10 mouse cellular contexts compared by ENCODE assay signal in genomic region chr5:30072377-30072776, GRCm38 (mm10). TPM values are rescaled to one million over a fixed set of nuclear protein-coding genes. Genes with fewer than 3 reads are reported as not detected.
A peak's percentile ranks its signal among the peaks of the same experiment; 100 is the strongest.
DNase-seq lines count a peak whose midpoint lies in the region; ATAC-seq lines count a peak whose summit lies in the region.
"Had no signal": no experiment of that assay in that cellular context is flagged by ENCODE, and none has a peak within 500 bp of the region (broad histone marks: within the 10 kb centered on the region; RNA-seq: fewer than 3 reads in every experiment).

No protein-coding gene starts in this region.

- DNase-seq in kidney, adult 18-20 months, result no peak
- DNase-seq in left cerebral cortex, postnatal 4 days, result no peak
- DNase-seq in layer of hippocampus, postnatal 14 days (ENCODE audit: low spot score in 2 of 2), result no peak
- DNase-seq in cerebellum, postnatal 4 days (ENCODE audit: low spot score in 2 of 2), result no peak

- no peaks in the 10 kb centered on the region for H3K27me3 ChIP-seq in kidney, embryonic 16.5 days (ENCODE audit: insufficient read depth, low read length)
- H3K27me3 ChIP-seq in intestine, embryonic 15.5 days (replicated peaks), result no peaks in the 10 kb centered on the region
- no peaks in the 10 kb centered on the region for H3K27me3 ChIP-seq in neural tube, embryonic 13.5 days

- H3K9me3 ChIP-seq in kidney, embryonic 16.5 days (ENCODE audit: low read length), result no peaks in the 10 kb centered on the region
- no peaks in the 10 kb centered on the region for H3K9me3 ChIP-seq in intestine, embryonic 15.5 days
- no peaks in the 10 kb centered on the region for H3K9me3 ChIP-seq in neural tube, embryonic 13.5 days

- no peak for ATAC-seq in kidney, embryonic 16.5 days (ENCODE audit: low FRiP score, low TSS enrichment)
- peak; percentile 46; the same call in 1 of the 2 replicates for ATAC-seq in intestine, embryonic 15.5 days
- no peak; the same call in 1 of the 2 replicates for ATAC-seq in neural tube, embryonic 13.5 days (ENCODE audit: low read depth)

- intact Hi-C loops in left cerebral cortex, postnatal 4 days (cut with DNase I), result no loop called here

- H3K4me1 ChIP-seq in kidney, embryonic 16.5 days (ENCODE audit: insufficient read depth, low read length), result peaks cover 23% of the 10 kb centered on the region
- peaks cover 2% of the 10 kb centered on the region; the same call in 1 of the 2 replicates for H3K4me1 ChIP-seq in brown adipose tissue, adult 24 weeks (ENCODE audit: control insufficient read depth, insufficient read depth, insufficient read length, low read length)
- peaks cover 8% of the 10 kb centered on the region for H3K4me1 ChIP-seq in intestine, embryonic 15.5 days (replicated peaks)
- H3K4me1 ChIP-seq in neural tube, embryonic 13.5 days (replicated peaks), result peaks cover 15% of the 10 kb centered on the region

- peak overlapping the region; percentile 83 for H3K4me2 ChIP-seq in kidney, embryonic 16.5 days (replicated peaks; ENCODE audit: low read depth, low read length)
- H3K4me2 ChIP-seq in intestine, embryonic 15.5 days (replicated peaks), result peak overlapping the region; percentile 55
- H3K4me2 ChIP-seq in neural tube, embryonic 13.5 days, result peak overlapping the region; percentile 86

- H3K9ac ChIP-seq in kidney, embryonic 16.5 days (replicated peaks; ENCODE audit: low read length), result peak overlapping the region; percentile 82
- peak overlapping the region; percentile 74 for H3K9ac ChIP-seq in intestine, embryonic 15.5 days
- H3K9ac ChIP-seq in neural tube, embryonic 13.5 days, result peak overlapping the region; percentile 84

- H3K4me3 ChIP-seq in kidney, embryonic 16.5 days (ENCODE audit: low read length), result peak overlapping the region; percentile 78
- peak overlapping the region; percentile 23; the same call in 1 of the 2 replicates for H3K4me3 ChIP-seq in brown adipose tissue, adult 24 weeks (ENCODE audit: insufficient read depth, low read depth, low read length)
- H3K4me3 ChIP-seq in intestine, embryonic 15.5 days (replicated peaks), result peak overlapping the region; percentile 66
- H3K4me3 ChIP-seq in neural tube, embryonic 13.5 days, result peak overlapping the region; percentile 86

- 29% methylated on average over 3 of the region's 3 CpGs for WGBS in kidney, embryonic 16.5 days
- WGBS in intestine, embryonic 15.5 days, result 24% methylated on average over 3 of the region's 3 CpGs
- 53% methylated on average over 3 of the region's 3 CpGs for WGBS in neural tube, embryonic 13.5 days

- peaks cover 26% of the 10 kb centered on the region for H3K36me3 ChIP-seq in kidney, embryonic 16.5 days (ENCODE audit: insufficient read depth, low read length)
- H3K36me3 ChIP-seq in intestine, embryonic 15.5 days, result peaks cover 8% of the 10 kb centered on the region; the same call in 1 of the 2 replicates
- peaks cover 26% of the 10 kb centered on the region for H3K36me3 ChIP-seq in neural tube, embryonic 13.5 days

- H3K27ac ChIP-seq in kidney, embryonic 16.5 days (ENCODE audit: low read length), result no peak overlapping the region
- H3K27ac ChIP-seq in brown adipose tissue, adult 24 weeks (replicated peaks; ENCODE audit: low read depth, low read length), result no peak overlapping the region
- H3K27ac ChIP-seq in intestine, embryonic 15.5 days, result no peak overlapping the region
- no peak overlapping the region for H3K27ac ChIP-seq in neural tube, embryonic 13.5 days (replicated peaks)

RNA-seq across cellular contexts. Expression of gene Tyms, which starts 1.0 kb away (rescaled TPM):
- 282 and 287 TPM in 2 replicates for polyA plus RNA-seq in kidney, embryonic 16.5 days (2015; fragmentation: Nextera tagmentation; extraction: Ambion mirVana)
- 5.2 and 8.3 TPM in 2 replicates for polyA plus RNA-seq in brown adipose tissue, adult 24 weeks (2012; ENCODE audit: insufficient read depth, insufficient read length, missing spikeins)
- 276 and 288 TPM in 2 replicates for polyA plus RNA-seq in intestine, embryonic 15.5 days (2015; fragmentation: Nextera tagmentation; extraction: Ambion mirVana)
- 52.8 and 67.6 TPM in 2 replicates for polyA plus RNA-seq in neural tube, embryonic 13.5 days (2015; fragmentation: Nextera tagmentation; extraction: Ambion mirVana)
- 10 to 100 TPM; 14.9 to 15.9 TPM for total RNA-seq in left cerebral cortex, postnatal 4 days (2021)
- total RNA-seq in layer of hippocampus, postnatal 14 days (2021), result 1 to 10 TPM; 7.1 to 7.9 TPM

RNA-seq across cellular contexts. Expression of gene Garem2, which starts 32.6 kb away (rescaled TPM):
- polyA plus RNA-seq in kidney, embryonic 16.5 days (2015; fragmentation: Nextera tagmentation; extraction: Ambion mirVana), result 0.52 and 0.75 TPM in 2 replicates
- polyA plus RNA-seq in brown adipose tissue, adult 24 weeks (2012; ENCODE audit: insufficient read depth, insufficient read length, missing spikeins), result not detected in 2 replicates
- polyA plus RNA-seq in intestine, embryonic 15.5 days (2015; fragmentation: Nextera tagmentation; extraction: Ambion mirVana), result 0.53 and 0.57 TPM in 2 replicates
- polyA plus RNA-seq in neural tube, embryonic 13.5 days (2015; fragmentation: Nextera tagmentation; extraction: Ambion mirVana), result 15.6 and 17.2 TPM in 2 replicates
- total RNA-seq in left cerebral cortex, postnatal 4 days (2021), result 10 to 100 TPM; 10.3 to 10.8 TPM
- total RNA-seq in layer of hippocampus, postnatal 14 days (2021), result 10 to 100 TPM; 13.7 to 14.8 TPM
- total RNA-seq: neutrophil, adult 5-6 weeks had no signal

RNA-seq across cellular contexts. Expression of gene 3110082J24Rik, which starts 33.5 kb away (rescaled TPM):
- not detected in 2 replicates for polyA plus RNA-seq in kidney, embryonic 16.5 days (2015; fragmentation: Nextera tagmentation; extraction: Ambion mirVana)
- not detected in 2 replicates for polyA plus RNA-seq in brown adipose tissue, adult 24 weeks (2012; ENCODE audit: insufficient read depth, insufficient read length, missing spikeins)
- polyA plus RNA-seq in intestine, embryonic 15.5 days (2015; fragmentation: Nextera tagmentation; extraction: Ambion mirVana), result not detected in 2 replicates
- polyA plus RNA-seq in neural tube, embryonic 13.5 days (2015; fragmentation: Nextera tagmentation; extraction: Ambion mirVana), result 5.1 and 5.8 TPM in 2 replicates
- total RNA-seq in left cerebral cortex, postnatal 4 days (2021), result 1 to 10 TPM; 1.6 to 2.6 TPM
- total RNA-seq in layer of hippocampus, postnatal 14 days (2021), result 1 to 10 TPM; 2.9 to 5.5 TPM
- total RNA-seq: neutrophil, adult 5-6 weeks had no signal
- polyA plus RNA-seq: gonadal fat pad, adult 2 months had no signal

RNA-seq across cellular contexts. Expression of gene Il6, which starts 59.5 kb away (rescaled TPM):
- 0.19 and 0.32 TPM in 2 replicates for polyA plus RNA-seq in kidney, embryonic 16.5 days (2015; fragmentation: Nextera tagmentation; extraction: Ambion mirVana)
- polyA plus RNA-seq in brown adipose tissue, adult 24 weeks (2012; ENCODE audit: insufficient read depth, insufficient read length, missing spikeins), result not detected in 2 replicates
- 0.40 TPM in 1 of 2 replicates, not detected in the other for polyA plus RNA-seq in intestine, embryonic 15.5 days (2015; fragmentation: Nextera tagmentation; extraction: Ambion mirVana)
- polyA plus RNA-seq in neural tube, embryonic 13.5 days (2015; fragmentation: Nextera tagmentation; extraction: Ambion mirVana), result not detected in 2 replicates
- total RNA-seq in left cerebral cortex, postnatal 4 days (2021), result not detected
- total RNA-seq in layer of hippocampus, postnatal 14 days (2021), result not detected

Comparison
In these comparisons a context has a peak if more than half of its experiments do, and no peak if none do; other contexts are left out.
1. H3K4me3 ChIP-seq: peak in every context shown above with its lines; median percentile 86 in neural tube, embryonic 13.5 days; 78 in kidney, embryonic 16.5 days; 66 in intestine, embryonic 15.5 days; 23 in brown adipose tissue, adult 24 weeks.